Mouse (Mus musculus): ENCODE measurements around the gene Actb. TPM values are rescaled to one million over a fixed set of nuclear protein-coding genes. Genes with fewer than 3 reads are reported as not detected.
A peak's percentile ranks its signal among the peaks of the same experiment; 100 is the strongest.

Gene Actb
- total and polyA plus RNA-seq, 3 experiments, result 1,403 to 4,417 (median 3,042) TPM

DNA sequence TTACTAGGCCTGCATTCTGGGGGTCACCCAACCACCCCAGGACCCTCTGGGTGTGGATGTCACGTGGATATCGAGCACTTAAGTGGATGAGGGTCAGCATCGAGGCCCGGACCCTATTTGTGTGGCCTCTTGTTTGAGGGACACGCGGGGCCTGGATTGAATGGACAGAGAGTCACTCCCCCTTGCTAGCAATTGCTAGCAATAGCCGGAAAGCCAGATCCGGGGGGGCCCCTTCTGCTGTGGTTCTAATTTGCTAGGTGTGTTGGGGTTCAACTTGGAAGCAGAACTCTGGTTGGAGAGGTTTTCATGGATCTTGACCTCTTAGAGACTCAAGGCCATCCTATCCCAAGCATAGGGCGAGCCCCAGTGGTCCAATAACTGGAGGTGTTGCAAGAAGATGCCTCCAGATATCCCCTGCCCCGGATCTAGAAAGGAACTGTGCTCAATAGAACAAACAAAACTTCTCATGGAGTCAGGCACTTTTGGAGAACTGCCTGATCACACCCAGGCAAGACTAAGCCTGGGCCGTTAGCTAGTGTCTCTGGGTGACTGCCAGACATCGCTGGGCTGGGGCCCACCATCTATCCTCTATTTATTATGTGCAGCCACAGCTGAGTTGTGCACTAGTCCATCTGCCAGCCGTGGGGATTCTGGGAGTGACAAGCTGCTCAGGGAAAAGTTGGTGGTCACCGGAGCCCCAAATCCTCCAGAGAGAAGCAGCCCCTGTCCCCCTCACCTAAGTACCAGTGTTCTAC is 671 bp upstream of the Actb start:
- Histone ChIP-seq H3K9me3 (replicated peaks; ENCODE audit: insufficient read depth, low read length) (no peaks in the 10 kb centered on the region), H3K4me1 (ENCODE audit: control insufficient read depth in 1 of 2, insufficient read depth in 2 of 2, low read length in 2 of 2) (peaks cover 11 to 46% of the 10 kb centered on the region in 2 experiments), H3K79me2 (ENCODE audit: control insufficient read depth, insufficient read depth, low read length, poor library complexity) (peaks cover 22% of the 10 kb centered on the region), H3K9ac (ENCODE audit: control insufficient read depth, low read depth, low read length, poor library complexity, severe bottlenecking) (peak overlapping the region; percentile 72), H3K4me3 (ENCODE audit: control insufficient read depth in 1 of 2, insufficient read depth in 1 of 2, low read depth in 2 of 2, low read length in 2 of 2) (peak overlapping the region; percentile 43 to 54), H3K36me3 (ENCODE audit: control insufficient read depth in 1 of 2, insufficient read depth in 2 of 2, low read length in 2 of 2) (peaks cover 13 to 36% of the 10 kb centered on the region in 2 experiments), H3K27ac (ENCODE audit: control insufficient read depth, low read depth, low read length) (peak overlapping the region; percentile 96), H3K27me3 (ENCODE audit: control insufficient read depth in 1 of 2, insufficient read depth in 2 of 2, low read length in 2 of 2) (no peaks in the 10 kb centered on the region)
- TF ChIP-seq MYC (IDR thresholded peaks at IDR 0.05; ENCODE audit: low read depth, low read length) (no peak), EP300 (IDR thresholded peaks at IDR 0.05; ENCODE audit: low read depth in 1 of 2, low read length in 2 of 2) (peak in 1 of 2 experiments; percentile 39; a peak in 1 of 4 replicates), USF2 (IDR thresholded peaks at IDR 0.05; ENCODE audit: borderline replicate concordance in 1 of 2, insufficient read depth in 1 of 2, low read depth in 1 of 2, low read length in 2 of 2) (no peak), HCFC1 (IDR thresholded peaks at IDR 0.05; ENCODE audit: low read depth, low read length) (peak; percentile 28; the same call in 1 of the 2 replicates), CHD1 (IDR thresholded peaks at IDR 0.05; ENCODE audit: low read depth, low read length) (no peak), ZNF384 (IDR thresholded peaks at IDR 0.05; ENCODE audit: low read depth, low read length) (no peak; the same call in none of the 2 replicates), RAD21 (IDR thresholded peaks at IDR 0.05; ENCODE audit: low read depth, low read length) (no peak), ZC3H11A (IDR thresholded peaks at IDR 0.05; ENCODE audit: low read depth, low read length) (no peak), JUND (IDR thresholded peaks at IDR 0.05; ENCODE audit: low read depth, low read length) (no peak), MEF2A (IDR thresholded peaks at IDR 0.05; ENCODE audit: extremely low read depth, insufficient replicate concordance, low read depth, low read length, poor library complexity, severe bottlenecking) (no peak), CTCF (IDR thresholded peaks at IDR 0.05 in 2 of 3, conservative IDR thresholded peaks at IDR 0.05 in 1 of 3; ENCODE audit: control insufficient read depth in 1 of 3, insufficient read depth in 1 of 3, low read depth in 2 of 3, low read length in 3 of 3, poor library complexity in 1 of 3, severe bottlenecking in 1 of 3) (no peak), NRF1 (IDR thresholded peaks at IDR 0.05; ENCODE audit: insufficient read depth, low read depth, low read length, poor library complexity, severe bottlenecking) (no peak), GATA1 (IDR thresholded peaks at IDR 0.05; ENCODE audit: low read depth, low read length) (no peak), GABPA (IDR thresholded peaks at IDR 0.05; ENCODE audit: low read depth, low read length) (no peak), UBTF (IDR thresholded peaks at IDR 0.05; ENCODE audit: borderline replicate concordance, insufficient read depth, low read depth, low read length) (no peak), NELFE (IDR thresholded peaks at IDR 0.05; ENCODE audit: low read depth, low read length) (peak; percentile 29; the same call in 1 of the 2 replicates), SIN3A (IDR thresholded peaks at IDR 0.05; ENCODE audit: low read length) (no peak), MAX (IDR thresholded peaks at IDR 0.05; ENCODE audit: low read length) (no peak; the same call in 1 of the 2 replicates), E2F4 (IDR thresholded peaks at IDR 0.05; ENCODE audit: borderline replicate concordance, low read depth, low read length) (no peak), CHD2 (IDR thresholded peaks at IDR 0.05; ENCODE audit: low read length) (no peak), ZKSCAN1 (IDR thresholded peaks at IDR 0.05; ENCODE audit: low read depth, low read length) (no peak), TBP (IDR thresholded peaks at IDR 0.05; ENCODE audit: low read depth, low read length) (0 out of 2 replicates have a peak, but pooled peaks have one; percentile 42), RCOR1 (IDR thresholded peaks at IDR 0.05; ENCODE audit: low read depth, low read length) (0 out of 2 replicates have a peak, but pooled peaks have one; percentile 8), ETS1 (IDR thresholded peaks at IDR 0.05; ENCODE audit: low read depth, low read length) (peak; percentile 52; the same call in 1 of the 2 replicates), TCF12 (IDR thresholded peaks at IDR 0.05; ENCODE audit: low read depth, low read length) (0 out of 2 replicates have a peak, but pooled peaks have one; percentile 13), SMC3 (IDR thresholded peaks at IDR 0.05; ENCODE audit: low read depth, low read length) (no peak), USF1 (IDR thresholded peaks at IDR 0.05; ENCODE audit: low read depth, low read length) (no peak)
- peak; percentile 81 for DNase-seq (ENCODE audit: low read depth, low spot score)

Measured in MEL (cell line).